Mouse (Mus musculus): Measurements from ENCODE around the gene Grip1. TPM values are rescaled to one million over a fixed set of nuclear protein-coding genes. Genes with fewer than 3 reads are reported as not detected.

Gene Grip1
- polyA plus RNA-seq, 1 experiment from 2014 or later = 0.86 TPM

GRCm38 (mm10) chr10:119435818-119436217, 17.8 kb upstream of the Grip1 start:
- Histone ChIP-seq H3K4me3 (ENCODE audit: low read depth, low read length) (no peak overlapping the region), H3K4me1 (ENCODE audit: insufficient read depth) (no peaks in the 10 kb centered on the region), H3K36me3 (replicated peaks; ENCODE audit: insufficient read depth, low read length) (no peaks in the 10 kb centered on the region), H3K9me3 (ENCODE audit: low read length) (no peaks in the 10 kb centered on the region), H3K27me3 (ENCODE audit: insufficient read depth, low read length) (no peaks in the 10 kb centered on the region), H3K27ac (ENCODE audit: low read depth) (no peak overlapping the region), H3K4me2 (ENCODE audit: low read depth, low read length) (no peak overlapping the region), H3K9ac (replicated peaks) (no peak overlapping the region)
- 82% methylated on average over 7 of the region's 7 CpGs for WGBS (ENCODE audit: insufficient replicate concordance)
- ATAC-seq (no peak), DNase-seq (no peak)
- no peak for TF ChIP-seq CTCF (IDR thresholded peaks at IDR 0.05; ENCODE audit: low read depth)
- TF ChIP-seq EP300 (IDR thresholded peaks at IDR 0.05; ENCODE audit: low read depth) = no peak

- DNase-seq (no peak), ATAC-seq (no peak)
- no peaks in the 10 kb centered on the region for H3K36me3 ChIP-seq (replicated peaks; ENCODE audit: insufficient read depth, low read length)
- H3K27me3 ChIP-seq (ENCODE audit: insufficient read depth, low read length) = no peaks in the 10 kb centered on the region
- H3K9me3 ChIP-seq (ENCODE audit: low read length) = no peaks in the 10 kb centered on the region
- H3K4me1 ChIP-seq (ENCODE audit: insufficient read depth) = no peaks in the 10 kb centered on the region
- H3K9ac ChIP-seq (replicated peaks) = no peak overlapping the region
- no peak overlapping the region for H3K4me3 ChIP-seq (ENCODE audit: low read depth, low read length)
- H3K27ac ChIP-seq (ENCODE audit: low read depth) = no peak overlapping the region
- TF ChIP-seq EP300 (IDR thresholded peaks at IDR 0.05; ENCODE audit: low read depth) (no peak), CTCF (IDR thresholded peaks at IDR 0.05; ENCODE audit: low read depth) (no peak)
- H3K4me2 ChIP-seq (ENCODE audit: low read depth, low read length) = no peak overlapping the region
- 62% methylated on average over 3 of the region's 3 CpGs for WGBS (ENCODE audit: insufficient replicate concordance)
Measured at GRCm38 (mm10) chr10:119437319-119437718, 16.3 kb upstream of the Grip1 start.

- no peaks in the 10 kb centered on the region for H3K4me1 ChIP-seq (ENCODE audit: insufficient read depth)
- no peak overlapping the region for H3K27ac ChIP-seq (ENCODE audit: low read depth)
- no peak for ATAC-seq
- H3K4me3 ChIP-seq (ENCODE audit: low read depth, low read length) = no peak overlapping the region
- H3K4me2 ChIP-seq (ENCODE audit: low read depth, low read length) = no peak overlapping the region
- H3K36me3 ChIP-seq (replicated peaks; ENCODE audit: insufficient read depth, low read length) = no peaks in the 10 kb centered on the region
- TF ChIP-seq EP300 (IDR thresholded peaks at IDR 0.05; ENCODE audit: low read depth) (no peak), CTCF (IDR thresholded peaks at IDR 0.05; ENCODE audit: low read depth) (no peak)
- no peak overlapping the region for H3K9ac ChIP-seq (replicated peaks)
- 50% methylated on average over 6 of the region's 6 CpGs for WGBS (ENCODE audit: insufficient replicate concordance)
- H3K9me3 ChIP-seq (ENCODE audit: low read length) = no peaks in the 10 kb centered on the region
- H3K27me3 ChIP-seq (ENCODE audit: insufficient read depth, low read length) = no peaks in the 10 kb centered on the region
- DNase-seq = no peak
Measured at GRCm38 (mm10) chr10:119441743-119442142, 11.9 kb upstream of the Grip1 start.

GRCm38 (mm10) chr10:119447392-119447914, 6.2 kb upstream of the Grip1 start:
- peak overlapping the region; percentile 40 for H3K27ac ChIP-seq (ENCODE audit: low read depth)
- no peaks in the 10 kb centered on the region for H3K36me3 ChIP-seq (replicated peaks; ENCODE audit: insufficient read depth, low read length)
- H3K9ac ChIP-seq (replicated peaks) = no peak overlapping the region
- no peaks in the 10 kb centered on the region for H3K27me3 ChIP-seq (ENCODE audit: insufficient read depth, low read length)
- H3K4me2 ChIP-seq (ENCODE audit: low read depth, low read length) = peak overlapping the region; percentile 36
- TF ChIP-seq CTCF (IDR thresholded peaks at IDR 0.05; ENCODE audit: low read depth) (no peak), EP300 (IDR thresholded peaks at IDR 0.05; ENCODE audit: low read depth) (no peak)
- H3K4me3 ChIP-seq (ENCODE audit: low read depth, low read length) = no peak overlapping the region
- DNase-seq (peak; percentile 44), ATAC-seq (peak; percentile 92)
- H3K4me1 ChIP-seq (ENCODE audit: insufficient read depth) = no peaks in the 10 kb centered on the region
- 64% methylated on average over 14 of the region's 14 CpGs for WGBS (ENCODE audit: insufficient replicate concordance)
- H3K9me3 ChIP-seq (ENCODE audit: low read length) = no peaks in the 10 kb centered on the region

- H3K27me3 ChIP-seq (ENCODE audit: insufficient read depth, low read length) = peaks cover 3% of the 10 kb centered on the region; the same call in 1 of the 2 replicates
- TF ChIP-seq CTCF (IDR thresholded peaks at IDR 0.05; ENCODE audit: low read depth) = no peak
- TF ChIP-seq EP300 (IDR thresholded peaks at IDR 0.05; ENCODE audit: low read depth) = no peak
- 60% methylated on average over 3 of the region's 3 CpGs for WGBS (ENCODE audit: insufficient replicate concordance)
- no peaks in the 10 kb centered on the region for H3K36me3 ChIP-seq (replicated peaks; ENCODE audit: insufficient read depth, low read length)
- DNase-seq (no peak), ATAC-seq (peak; percentile 40; the same call in 1 of the 2 replicates)
- no peak overlapping the region for H3K9ac ChIP-seq (replicated peaks)
- H3K4me2 ChIP-seq (ENCODE audit: low read depth, low read length) = peak overlapping the region; percentile 36
- peak overlapping the region; percentile 40; the same call in 1 of the 2 replicates for H3K27ac ChIP-seq (ENCODE audit: low read depth)
- no peak overlapping the region for H3K4me3 ChIP-seq (ENCODE audit: low read depth, low read length)
- H3K4me1 ChIP-seq (ENCODE audit: insufficient read depth) = no peaks in the 10 kb centered on the region
- H3K9me3 ChIP-seq (ENCODE audit: low read length) = no peaks in the 10 kb centered on the region
Measured at GRCm38 (mm10) chr10:119447930-119448329, 5.7 kb upstream of the Grip1 start.

- H3K27me3 ChIP-seq (ENCODE audit: insufficient read depth, low read length) = peaks cover 25% of the 10 kb centered on the region
- no peak for ATAC-seq
Measured at GRCm38 (mm10) chr10:119452698-119453097, 932 bp upstream of the Grip1 start.

More at GRCm38 (mm10) chr10:119452698-119453097, 932 bp upstream of the Grip1 start:
- no peaks in the 10 kb centered on the region for H3K36me3 ChIP-seq (replicated peaks; ENCODE audit: insufficient read depth, low read length)
- no peaks in the 10 kb centered on the region for H3K9me3 ChIP-seq (ENCODE audit: low read length)
- H3K4me1 ChIP-seq (ENCODE audit: insufficient read depth) = peaks cover 7% of the 10 kb centered on the region; the same call in 1 of the 2 replicates
- no peak for DNase-seq
- no peak overlapping the region for H3K9ac ChIP-seq (replicated peaks)
- WGBS (ENCODE audit: insufficient replicate concordance) = 35% methylated on average over 5 of the region's 5 CpGs
- H3K4me2 ChIP-seq (ENCODE audit: low read depth, low read length) = no peak overlapping the region
- TF ChIP-seq CTCF (IDR thresholded peaks at IDR 0.05; ENCODE audit: low read depth) (no peak), EP300 (IDR thresholded peaks at IDR 0.05; ENCODE audit: low read depth) (no peak)
- no peak overlapping the region for H3K27ac ChIP-seq (ENCODE audit: low read depth)
- no peak overlapping the region for H3K4me3 ChIP-seq (ENCODE audit: low read depth, low read length)

Measured in liver, postnatal 0 days (tissue).